Mouse (Mus musculus): Measurements from ENCODE around the gene 1600014C23Rik.

- no peak for TF ChIP-seq CTCF (IDR thresholded peaks at IDR 0.05; ENCODE audit: low read depth, low read length)
- no peak for TF ChIP-seq POLR2A (IDR thresholded peaks at IDR 0.05; ENCODE audit: borderline replicate concordance, low read depth, low read length)
Observed at GRCm38 (mm10) chr17:45756831-45757230, 23.2 kb upstream of the 1600014C23Rik start.

Measured in bone marrow macrophage, adult 2 months (primary cell).